Mouse (Mus musculus) ES-E14 (cell line): ENCODE measurements around the gene Slc25a39. TPM values are rescaled to one million over a fixed set of nuclear protein-coding genes. Genes with fewer than 3 reads are reported as not detected.
A peak's percentile ranks its signal among the peaks of the same experiment; 100 is the strongest.

ENCODE experiments used
- DNase-seq: peaks from one replicate; pipeline ENCODE4 v3.0.0-alpha.2; 2013; ENCODE audit warnings: low read depth, low spot score
- H3K27ac ChIP-seq: 2 replicates; pipeline ENCODE4 v1.5.1; 2012; ENCODE audit warnings: low read depth, mild to moderate bottlenecking, low read length, moderate library complexity, mixed read lengths; ENCODE audit not compliant: poor library complexity, insufficient read depth, severe bottlenecking
- H3K36me3 ChIP-seq: 2 replicates; pipeline ENCODE4 v1.6.1; 2012; ENCODE audit warnings: mild to moderate bottlenecking, low read length, moderate library complexity, mixed read lengths; ENCODE audit not compliant: control insufficient read depth, poor library complexity, insufficient read depth, severe bottlenecking
- H3K4me1 ChIP-seq, 2 experiments: fragments of 150-350 bp in 1 of 2; sonication (generic) in 1 of 2; 2 replicates each; pipeline ENCODE4 v1.6.1; 2012; ENCODE audit warnings: low read length in 2 of 2, mild to moderate bottlenecking in 1 of 2, mixed read lengths in 1 of 2; ENCODE audit not compliant: control insufficient read depth in 2 of 2, insufficient read depth in 2 of 2, poor library complexity in 1 of 2
- H3K4me3 ChIP-seq, 2 experiments: fragments of 150-350 bp in 1 of 2; sonication (generic) in 1 of 2; 2 replicates each; pipeline ENCODE4 v1.5.1; 2012; ENCODE audit warnings: low read length in 2 of 2, low read depth in 1 of 2, mild to moderate bottlenecking in 1 of 2, mixed read lengths in 1 of 2; ENCODE audit not compliant: insufficient read depth in 1 of 2, poor library complexity in 1 of 2, severe bottlenecking in 1 of 2
- H3K9ac ChIP-seq: 2 replicates; pipeline ENCODE4 v1.6.1; 2012; ENCODE audit warnings: low read depth, mild to moderate bottlenecking, low read length, mixed read lengths; ENCODE audit not compliant: poor library complexity, insufficient read depth, severe bottlenecking
- H3K9me3 ChIP-seq: fragments of 150-350 bp; sonication (generic); 2 replicates; pipeline ENCODE4 v1.6.1; 2012; ENCODE audit warnings: low read depth, mild to moderate bottlenecking, low read length; ENCODE audit not compliant: control insufficient read depth, insufficient read depth
- CHD2 ChIP-seq: IDR thresholded peaks from 2 replicates; pipeline ENCODE4 v1.6.1; 2014; ENCODE audit warnings: mild to moderate bottlenecking, low read depth, low read length, inconsistent platforms
- HCFC1 ChIP-seq: IDR thresholded peaks from 2 replicates; pipeline ENCODE4 v1.6.1; 2012; ENCODE audit warnings: low read length, inconsistent platforms, borderline replicate concordance; ENCODE audit not compliant: insufficient read depth
- MAFK ChIP-seq: IDR thresholded peaks from 2 replicates; pipeline ENCODE4 v1.6.1; 2014; ENCODE audit warnings: mild to moderate bottlenecking, low read depth, low read length, inconsistent platforms; ENCODE audit not compliant: insufficient read depth
- ZC3H11A ChIP-seq: IDR thresholded peaks from 2 replicates; pipeline ENCODE4 v1.6.1; 2012; ENCODE audit warnings: low read depth, mild to moderate bottlenecking, inconsistent platforms, low read length, borderline replicate concordance
- ZNF384 ChIP-seq: IDR thresholded peaks from 2 replicates; pipeline ENCODE4 v1.6.1; 2012; ENCODE audit warnings: low read depth, low read length, inconsistent platforms
- in situ Hi-C, 2 experiments: fragments of 600-800 bp; cut with MboI; formaldehyde crosslinking; loops; one replicate each; pipeline ENCODE4 v1.15.1; 2025; ENCODE audit warnings: low sequenced_read_pairs in 2 of 2, inconsistent platforms in 1 of 2; ENCODE audit not compliant: unreplicated experiment in 2 of 2
- total RNA-seq: library from RNA; depleted of rRNA; stranded (reverse); fragments of 300-350 nt; gene quantifications from 2 replicates; pipeline ENCODE4 v1.2.3, GENCODE M21; 2012

The Slc25a39 gene
- total RNA-seq, 1 experiment = 152 TPM

DNA sequence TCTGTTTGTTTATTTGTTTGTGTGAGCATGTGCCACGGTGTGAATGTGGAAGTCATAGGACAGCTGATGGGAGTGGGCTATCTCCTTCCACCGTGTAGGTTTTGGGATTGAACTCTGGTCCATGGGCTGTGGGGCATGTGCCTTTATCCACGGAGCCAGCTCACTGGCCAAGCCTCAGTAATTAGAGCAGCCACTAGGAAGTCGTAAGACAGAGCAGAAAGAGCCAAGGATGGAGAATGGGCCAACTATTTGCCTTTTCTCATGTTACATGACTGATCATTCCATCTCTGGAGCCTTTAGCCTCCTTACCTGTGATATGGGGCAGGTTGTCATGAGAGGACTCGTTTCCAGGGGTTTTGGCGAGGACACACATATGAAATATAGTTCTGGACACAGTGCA is 11.5 kb downstream of the Slc25a39 start:
- no peaks in the 10 kb centered on the region for H3K9me3 ChIP-seq

DNA sequence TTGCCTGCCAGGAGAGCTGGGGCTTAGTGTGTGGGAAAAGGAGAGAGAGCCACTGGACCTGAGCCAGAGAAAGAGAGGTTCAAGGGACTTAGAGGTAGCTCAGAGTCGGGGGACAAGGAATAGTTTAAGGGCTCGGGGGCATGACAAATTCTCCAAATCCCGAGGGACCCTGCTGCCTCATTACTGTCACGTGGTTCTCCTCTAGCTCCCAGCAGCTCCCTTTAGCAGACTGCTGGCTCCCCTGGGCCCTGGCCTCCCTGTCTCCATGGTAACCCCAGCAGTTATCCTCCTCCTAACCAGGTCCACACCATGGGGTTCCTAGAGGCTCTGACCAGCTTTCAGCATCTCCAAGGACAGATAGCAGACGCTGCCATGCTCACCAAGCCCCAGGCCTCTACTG is 12.5 kb downstream of the Slc25a39 start:
- no peak for DNase-seq
- Histone ChIP-seq H3K27ac (no peak overlapping the region), H3K9me3 (no peaks in the 10 kb centered on the region), H3K9ac (no peak overlapping the region), H3K4me1 (peaks cover 7 to 37% of the 10 kb centered on the region in 2 experiments), H3K4me3 (no peak overlapping the region), H3K36me3 (no peaks in the 10 kb centered on the region)
- TF ChIP-seq CHD2 = no peak
- TF ChIP-seq ZNF384 = no peak
- TF ChIP-seq ZC3H11A = no peak
- no peak for TF ChIP-seq HCFC1
- TF ChIP-seq MAFK = no peak
- in situ Hi-C loops = no loop called here

More for the DNA sequence above, 11.5 kb downstream of the Slc25a39 start:
- Histone ChIP-seq H3K27ac (no peak overlapping the region), H3K9ac (no peak overlapping the region), H3K4me1 (peaks cover 9 to 43% of the 10 kb centered on the region in 2 experiments), H3K36me3 (no peaks in the 10 kb centered on the region), H3K4me3 (no peak overlapping the region)
- in situ Hi-C loops = no loop called here
- TF ChIP-seq CHD2 (no peak), ZNF384 (no peak), MAFK (no peak), HCFC1 (no peak), ZC3H11A (no peak)
- no peak for DNase-seq

DNA sequence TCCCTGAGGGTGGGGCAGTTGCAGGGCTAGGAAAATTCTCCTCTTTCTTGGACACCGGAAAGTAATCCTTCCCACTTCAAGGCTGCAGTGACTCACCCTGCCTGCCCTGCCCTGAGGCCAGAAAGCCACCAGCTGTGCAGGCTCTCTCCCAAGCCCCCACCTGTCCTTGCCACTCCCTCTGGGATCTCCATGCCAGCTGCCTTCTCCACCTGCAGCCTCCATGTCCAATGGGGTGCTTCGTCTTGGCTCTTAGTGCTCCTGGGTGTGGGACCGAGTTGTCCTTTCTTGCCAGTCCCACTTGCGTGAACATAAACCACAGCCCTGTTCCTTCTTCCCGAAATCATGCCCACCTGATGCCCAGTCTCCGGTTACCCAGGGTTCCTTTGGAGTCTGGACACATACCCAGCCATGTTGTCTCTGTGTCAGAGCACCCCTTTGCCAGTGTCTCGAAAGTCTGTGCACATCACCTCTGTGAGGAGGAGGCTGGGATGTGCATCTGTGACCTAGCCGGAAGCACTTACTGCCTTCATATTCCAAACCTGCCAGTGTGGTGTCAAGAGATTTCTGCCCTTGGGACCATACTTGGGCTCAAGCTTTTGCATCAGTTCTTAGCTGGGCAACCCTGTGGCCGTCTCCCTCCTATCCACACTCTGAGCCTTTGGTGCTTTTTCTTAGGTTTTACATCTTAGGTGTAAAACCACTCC is 13.2 kb downstream of the Slc25a39 start:
- no peaks in the 10 kb centered on the region for H3K36me3 ChIP-seq
- H3K27ac ChIP-seq = no peak overlapping the region
- H3K9me3 ChIP-seq = no peaks in the 10 kb centered on the region
- no peak overlapping the region for H3K4me3 ChIP-seq
- in situ Hi-C loops = no loop called here
- TF ChIP-seq HCFC1 (no peak), ZNF384 (no peak), MAFK (no peak), CHD2 (no peak), ZC3H11A (no peak)
- H3K9ac ChIP-seq = no peak overlapping the region
- H3K4me1 ChIP-seq = peaks cover 7 to 32% of the 10 kb centered on the region in 2 experiments
- DNase-seq = no peak

DNA sequence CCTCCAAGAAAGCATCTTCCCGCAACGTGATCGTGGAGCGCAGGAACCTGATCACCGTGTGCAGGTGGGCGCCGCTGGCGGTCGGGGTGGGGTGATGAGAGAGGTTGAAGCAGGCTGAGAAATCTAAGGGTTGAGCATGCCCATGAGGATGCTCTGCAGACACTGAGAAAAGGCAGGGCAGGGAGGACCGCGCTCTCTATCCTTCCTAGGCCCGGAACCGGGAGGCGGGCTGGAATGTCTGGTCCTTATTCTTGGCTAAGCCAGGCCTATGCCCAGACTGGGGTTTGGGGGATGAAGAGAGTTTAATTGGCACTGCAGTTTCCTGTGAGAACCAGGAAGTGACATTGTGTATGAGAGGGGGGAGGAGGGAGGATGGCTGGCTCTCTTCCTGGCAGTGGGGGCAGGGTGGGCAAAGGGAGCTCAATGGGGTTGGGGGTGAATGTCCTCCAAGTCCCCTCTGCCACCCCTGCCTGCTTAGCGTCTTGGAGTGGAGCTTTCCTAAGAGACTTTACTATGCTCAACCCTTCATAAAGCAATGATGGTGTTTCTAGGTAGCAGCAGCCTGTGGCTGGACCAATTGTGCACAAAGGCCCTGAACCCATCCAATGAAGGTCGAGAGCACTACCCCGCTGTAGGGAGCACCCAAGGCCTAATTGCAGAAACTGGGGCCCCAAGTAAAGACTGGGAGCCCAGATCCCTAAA is 13.9 kb downstream of the Slc25a39 start:
- no peaks in the 10 kb centered on the region for H3K36me3 ChIP-seq
- H3K9ac ChIP-seq = peak overlapping the region; percentile 8; the same call in 1 of the 2 replicates
- in situ Hi-C loops = no loop called here
- peak overlapping the region; percentile 65 to 90 for H3K4me3 ChIP-seq
- no peak for DNase-seq
- H3K4me1 ChIP-seq = peaks cover 7 to 30% of the 10 kb centered on the region in 2 experiments
- TF ChIP-seq MAFK = no peak
- no peak for TF ChIP-seq ZNF384
- no peak for TF ChIP-seq HCFC1
- no peak for TF ChIP-seq ZC3H11A
- TF ChIP-seq CHD2 = no peak
- no peak overlapping the region for H3K27ac ChIP-seq
- H3K9me3 ChIP-seq = no peaks in the 10 kb centered on the region
